Mouse (Mus musculus): ENCODE measurements around the gene Agtpbp1.

Agtpbp1 gene

GRCm38 (mm10) chr13:59580954-59581353 lies 4.1 kb downstream of the Agtpbp1 start:
- no peak for DNase-seq (ENCODE audit: low spot score in 2 of 2)

GRCm38 (mm10) chr13:59572549-59572948 lies 12.5 kb downstream of the Agtpbp1 start:
- no peak for DNase-seq (ENCODE audit: low spot score in 2 of 2)

- no peak for DNase-seq (ENCODE audit: low spot score in 2 of 2)
Observed at GRCm38 (mm10) chr13:59571107-59571506, 13.9 kb downstream of the Agtpbp1 start.

GRCm38 (mm10) chr13:59565945-59566520 lies 19.0 kb downstream of the Agtpbp1 start:
- DNase-seq (ENCODE audit: low spot score in 2 of 2): no peak

- no peak for DNase-seq (ENCODE audit: low spot score in 2 of 2)
Observed at GRCm38 (mm10) chr13:59564923-59565322, 20.1 kb downstream of the Agtpbp1 start.

- no peak for DNase-seq (ENCODE audit: low spot score in 2 of 2)
Observed at GRCm38 (mm10) chr13:59564505-59564904, 20.5 kb downstream of the Agtpbp1 start.

GRCm38 (mm10) chr13:59562471-59562870 lies 22.6 kb downstream of the Agtpbp1 start:
- no peak for DNase-seq (ENCODE audit: low spot score in 2 of 2)

- no peak for DNase-seq (ENCODE audit: low spot score in 2 of 2)
Observed at GRCm38 (mm10) chr13:59558776-59559175, 26.3 kb downstream of the Agtpbp1 start.

GRCm38 (mm10) chr13:59557185-59557985 lies 27.6 kb downstream of the Agtpbp1 start:
- DNase-seq (ENCODE audit: low spot score in 2 of 2): peak; percentile 88 to 89

- peak; percentile 70 to 75 for DNase-seq (ENCODE audit: low spot score in 2 of 2)
Observed at GRCm38 (mm10) chr13:59556670-59557069, 28.4 kb downstream of the Agtpbp1 start.

- DNase-seq (ENCODE audit: low spot score in 2 of 2): no peak
Observed at GRCm38 (mm10) chr13:59555613-59556192, 29.3 kb downstream of the Agtpbp1 start.

- DNase-seq (ENCODE audit: low spot score in 2 of 2): no peak
Observed at GRCm38 (mm10) chr13:59554772-59555505, 30.1 kb downstream of the Agtpbp1 start.

- DNase-seq (ENCODE audit: low spot score in 2 of 2): no peak
Observed at GRCm38 (mm10) chr13:59552751-59553150, 32.3 kb downstream of the Agtpbp1 start.

- no peak for DNase-seq (ENCODE audit: low spot score in 2 of 2)
Observed at GRCm38 (mm10) chr13:59552286-59552685, 32.7 kb downstream of the Agtpbp1 start.

- DNase-seq (ENCODE audit: low spot score in 2 of 2): no peak
Observed at GRCm38 (mm10) chr13:59549318-59549798, 35.7 kb downstream of the Agtpbp1 start.

GRCm38 (mm10) chr13:59547716-59548115 lies 37.3 kb downstream of the Agtpbp1 start:
- no peak for DNase-seq (ENCODE audit: low spot score in 2 of 2)

GRCm38 (mm10) chr13:59547091-59547490 lies 37.9 kb downstream of the Agtpbp1 start:
- no peak for DNase-seq (ENCODE audit: low spot score in 2 of 2)

- no peak for DNase-seq (ENCODE audit: low spot score in 2 of 2)
Observed at GRCm38 (mm10) chr13:59542411-59542810, 42.6 kb downstream of the Agtpbp1 start.

GRCm38 (mm10) chr13:59540030-59540429 lies 45.0 kb downstream of the Agtpbp1 start:
- no peak for DNase-seq (ENCODE audit: low spot score in 2 of 2)

- DNase-seq (ENCODE audit: low spot score in 2 of 2): no peak
Observed at GRCm38 (mm10) chr13:59538661-59539060, 46.4 kb downstream of the Agtpbp1 start.

GRCm38 (mm10) chr13:59536631-59537030 lies 48.4 kb downstream of the Agtpbp1 start:
- no peak for DNase-seq (ENCODE audit: low spot score in 2 of 2)

- no peak for DNase-seq (ENCODE audit: low spot score in 2 of 2)
Observed at GRCm38 (mm10) chr13:59535746-59536145, 49.3 kb downstream of the Agtpbp1 start.
